Mouse (Mus musculus) hindbrain, embryonic 10.5 days (tissue): Measurements from ENCODE around the gene Icam2. TPM values are rescaled to one million over a fixed set of nuclear protein-coding genes. Genes with fewer than 3 reads are reported as not detected.

Source experiments
- DNase-seq: peaks from one replicate; pipeline ENCODE4 v3.0.0-alpha.2; 2017; ENCODE audit warnings: low spot score
- H3K27ac ChIP-seq: fragments of 300-500 bp; sonication (generic); 2 replicates; pipeline ENCODE4 v1.5.1; 2016; ENCODE audit warnings: mild to moderate bottlenecking, moderate library complexity
- H3K27me3 ChIP-seq: fragments of 300-500 bp; sonication (generic); 2 replicates; pipeline ENCODE4 v1.6.1; 2016; ENCODE audit warnings: mild to moderate bottlenecking; ENCODE audit not compliant: poor library complexity, insufficient read depth, severe bottlenecking
- H3K36me3 ChIP-seq: fragments of 300-500 bp; sonication (generic); 2 replicates; pipeline ENCODE4 v1.6.1; 2016; ENCODE audit warnings: mild to moderate bottlenecking, moderate library complexity
- H3K4me1 ChIP-seq: fragments of 300-500 bp; sonication (generic); replicated peaks from 2 replicates; pipeline ENCODE4 v1.6.1; 2016; ENCODE audit warnings: mild to moderate bottlenecking
- H3K4me3 ChIP-seq: fragments of 300-500 bp; sonication (generic); 2 replicates; pipeline ENCODE4 v1.5.1; 2016; ENCODE audit warnings: mild to moderate bottlenecking, moderate library complexity
- H3K9me3 ChIP-seq: fragments of 300-500 bp; sonication (generic); 2 replicates; pipeline ENCODE4 v1.6.1; 2016; ENCODE audit warnings: mild to moderate bottlenecking, moderate library complexity
- WGBS: fragments of 180-500 bp; shearing (Covaris S2); methylation state at CpG from one replicate; pipeline ENCODE4 v1.1.7; 2016; 5-methylcytosine and 5-hydroxymethylcytosine counted together
- polyA plus RNA-seq: library from polyadenylated mRNA; unstranded; fragments of >200 nt; fragmentation: Nextera tagmentation; extraction: Ambion mirVana; gene quantifications from 2 replicates; pipeline ENCODE4 v1.2.1, GENCODE M21; 2016

The Icam2 gene
- 16.9 and 17.2 TPM in 2 replicates for polyA plus RNA-seq

- no peaks in the 10 kb centered on the region for H3K36me3 ChIP-seq
- H3K27ac ChIP-seq: no peak within 1 kb of the TSS
- no peak for DNase-seq
Measured at GRCm38 (mm10) chr11:106387791-106388216, at the start of gene Icam2. Gene Icam2 (minus strand): TSS chr11:106388075.

GRCm38 (mm10) chr11:106437543-106437942, 49.7 kb upstream of the Icam2 start:
- Histone ChIP-seq H3K4me1 (no peaks in the 10 kb centered on the region), H3K9me3 (no peaks in the 10 kb centered on the region), H3K36me3 (no peaks in the 10 kb centered on the region), H3K27ac (no peak overlapping the region), H3K4me3 (no peak overlapping the region), H3K27me3 (no peaks in the 10 kb centered on the region)
- DNase-seq: no peak
- WGBS: 89% methylated on average over 2 of the region's 2 CpGs

More at GRCm38 (mm10) chr11:106387791-106388216, at the start of gene Icam2:
- H3K27me3 ChIP-seq: no peaks in the 10 kb centered on the region
- H3K4me1 ChIP-seq: peaks cover 7% of the 10 kb centered on the region; the same call in 1 of the 2 replicates
- H3K9me3 ChIP-seq: no peaks in the 10 kb centered on the region
- WGBS: 74% methylated on average over 6 of the region's 6 CpGs
- H3K4me3 ChIP-seq: no peak within 1 kb of the TSS

GRCm38 (mm10) chr11:106437039-106437438, 49.2 kb upstream of the Icam2 start:
- no peaks in the 10 kb centered on the region for H3K4me1 ChIP-seq
- no peak overlapping the region for H3K4me3 ChIP-seq
- no peaks in the 10 kb centered on the region for H3K9me3 ChIP-seq
- H3K27me3 ChIP-seq: no peaks in the 10 kb centered on the region
- H3K27ac ChIP-seq: no peak overlapping the region
- H3K36me3 ChIP-seq: no peaks in the 10 kb centered on the region
- no peak for DNase-seq
- 91% methylated on average over 5 of the region's 5 CpGs for WGBS

GRCm38 (mm10) chr11:106430392-106430791, 42.5 kb upstream of the Icam2 start:
- Histone ChIP-seq H3K27ac (no peak overlapping the region), H3K4me1 (no peaks in the 10 kb centered on the region), H3K4me3 (no peak overlapping the region), H3K27me3 (no peaks in the 10 kb centered on the region), H3K36me3 (peaks cover 8% of the 10 kb centered on the region; the same call in 1 of the 2 replicates), H3K9me3 (no peaks in the 10 kb centered on the region)
- WGBS: 93% methylated on average over 5 of the region's 5 CpGs
- DNase-seq: no peak

- Histone ChIP-seq H3K27ac (no peak overlapping the region), H3K4me1 (no peaks in the 10 kb centered on the region), H3K9me3 (no peaks in the 10 kb centered on the region), H3K36me3 (peaks cover 11% of the 10 kb centered on the region; the same call in 1 of the 2 replicates), H3K4me3 (no peak overlapping the region), H3K27me3 (no peaks in the 10 kb centered on the region)
- WGBS: 82% methylated on average over 4 of the region's 4 CpGs
- no peak for DNase-seq
Measured at GRCm38 (mm10) chr11:106429689-106430088, 41.8 kb upstream of the Icam2 start.

- no peaks in the 10 kb centered on the region for H3K4me1 ChIP-seq
- WGBS: 89% methylated on average over 2 of the region's 2 CpGs
- H3K27me3 ChIP-seq: no peaks in the 10 kb centered on the region
- H3K9me3 ChIP-seq: no peaks in the 10 kb centered on the region
- H3K36me3 ChIP-seq: peaks cover 15% of the 10 kb centered on the region; the same call in 1 of the 2 replicates
- no peak overlapping the region for H3K4me3 ChIP-seq
- H3K27ac ChIP-seq: no peak overlapping the region
- DNase-seq: no peak
Measured at GRCm38 (mm10) chr11:106428556-106428955, 40.7 kb upstream of the Icam2 start.

- no peak overlapping the region for H3K4me3 ChIP-seq
- H3K27ac ChIP-seq: no peak overlapping the region
- no peaks in the 10 kb centered on the region for H3K27me3 ChIP-seq
- WGBS: 90% methylated on average over 4 of the region's 4 CpGs
- no peaks in the 10 kb centered on the region for H3K4me1 ChIP-seq
- H3K36me3 ChIP-seq: peaks cover 17% of the 10 kb centered on the region; the same call in 1 of the 2 replicates
- DNase-seq: no peak
- no peaks in the 10 kb centered on the region for H3K9me3 ChIP-seq
Measured at GRCm38 (mm10) chr11:106428106-106428505, 40.2 kb upstream of the Icam2 start.

- H3K27me3 ChIP-seq: no peaks in the 10 kb centered on the region
- H3K36me3 ChIP-seq: peaks cover 25% of the 10 kb centered on the region
- 94% methylated on average over 4 of the region's 4 CpGs for WGBS
- H3K4me3 ChIP-seq: no peak overlapping the region
- no peaks in the 10 kb centered on the region for H3K9me3 ChIP-seq
- H3K27ac ChIP-seq: no peak overlapping the region
- no peak for DNase-seq
- no peaks in the 10 kb centered on the region for H3K4me1 ChIP-seq
Measured at GRCm38 (mm10) chr11:106426447-106426846, 38.6 kb upstream of the Icam2 start.

- 89% methylated on average over 5 of the region's 5 CpGs for WGBS
- H3K4me1 ChIP-seq: no peaks in the 10 kb centered on the region
- no peak overlapping the region for H3K4me3 ChIP-seq
- H3K36me3 ChIP-seq: peaks cover 28% of the 10 kb centered on the region
- no peak for DNase-seq
- no peaks in the 10 kb centered on the region for H3K27me3 ChIP-seq
- H3K27ac ChIP-seq: no peak overlapping the region
- H3K9me3 ChIP-seq: no peaks in the 10 kb centered on the region
Measured at GRCm38 (mm10) chr11:106425201-106425600, 37.3 kb upstream of the Icam2 start.

- H3K9me3 ChIP-seq: no peaks in the 10 kb centered on the region
- H3K27me3 ChIP-seq: no peaks in the 10 kb centered on the region
- no peak overlapping the region for H3K4me3 ChIP-seq
- H3K27ac ChIP-seq: no peak overlapping the region
- 83% methylated on average over 9 of the region's 9 CpGs for WGBS
- no peaks in the 10 kb centered on the region for H3K4me1 ChIP-seq
- peaks cover 21% of the 10 kb centered on the region for H3K36me3 ChIP-seq
- DNase-seq: no peak
Measured at GRCm38 (mm10) chr11:106419262-106420102, 31.6 kb upstream of the Icam2 start.

GRCm38 (mm10) chr11:106418622-106419196, 30.8 kb upstream of the Icam2 start:
- peak; percentile 85 for DNase-seq
- Histone ChIP-seq H3K27me3 (no peaks in the 10 kb centered on the region), H3K4me1 (no peaks in the 10 kb centered on the region), H3K4me3 (no peak overlapping the region), H3K27ac (no peak overlapping the region), H3K9me3 (no peaks in the 10 kb centered on the region), H3K36me3 (peaks cover 25% of the 10 kb centered on the region)
- 45% methylated on average over 4 of the region's 4 CpGs for WGBS

- WGBS: 82% methylated on average over 2 of the region's 2 CpGs
Measured at GRCm38 (mm10) chr11:106417860-106418259, 30.0 kb upstream of the Icam2 start.

GRCm38 (mm10) chr11:106416331-106416730, 28.5 kb upstream of the Icam2 start:
- H3K36me3 ChIP-seq: peaks cover 25% of the 10 kb centered on the region
- no peaks in the 10 kb centered on the region for H3K27me3 ChIP-seq
- no peak overlapping the region for H3K4me3 ChIP-seq
- WGBS: 74% methylated on average over 3 of the region's 3 CpGs
- no peaks in the 10 kb centered on the region for H3K4me1 ChIP-seq
- no peak for DNase-seq
- no peaks in the 10 kb centered on the region for H3K9me3 ChIP-seq
- H3K27ac ChIP-seq: no peak overlapping the region

More at GRCm38 (mm10) chr11:106417860-106418259, 30.0 kb upstream of the Icam2 start:
- Histone ChIP-seq H3K36me3 (peaks cover 22% of the 10 kb centered on the region), H3K27me3 (no peaks in the 10 kb centered on the region), H3K9me3 (no peaks in the 10 kb centered on the region), H3K4me1 (no peaks in the 10 kb centered on the region), H3K4me3 (no peak overlapping the region), H3K27ac (no peak overlapping the region)
- no peak for DNase-seq
